Mouse (Mus musculus): ENCODE measurements at regions not wholly inside any gene's neighbourhood (a gene's known extent, or its start where the extent isn't known, plus 50 kb on each side); places are given as distances from the start of the nearest gene placed in this dataset.
"Not testable (repeated sequence)": the region's sequence is repeated elsewhere in the genome, so short reads cannot be mapped to it uniquely, and the experiment has no call there.

DNA sequence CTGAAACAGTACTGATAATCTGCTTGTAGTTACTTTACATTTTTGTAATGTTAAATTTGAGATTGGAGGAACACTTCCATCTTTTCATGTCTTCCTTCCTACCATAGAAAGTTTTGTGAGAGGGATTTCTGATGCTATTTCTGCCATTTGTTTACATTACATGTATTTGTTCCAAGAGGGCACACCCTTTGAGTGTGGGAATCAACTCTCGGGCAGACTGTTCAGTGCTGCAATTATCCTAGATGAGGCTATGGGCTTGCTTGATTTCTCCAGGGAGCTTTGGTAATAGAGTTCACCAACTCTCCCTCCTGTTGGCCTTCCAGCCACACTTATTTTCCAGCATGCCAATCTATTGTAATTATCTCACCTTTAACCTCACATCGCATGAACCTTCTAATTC lies 52.4 kb downstream of the Gm13691 start:
- no peak for DNase-seq (ENCODE audit: low spot score in 2 of 2)

DNA sequence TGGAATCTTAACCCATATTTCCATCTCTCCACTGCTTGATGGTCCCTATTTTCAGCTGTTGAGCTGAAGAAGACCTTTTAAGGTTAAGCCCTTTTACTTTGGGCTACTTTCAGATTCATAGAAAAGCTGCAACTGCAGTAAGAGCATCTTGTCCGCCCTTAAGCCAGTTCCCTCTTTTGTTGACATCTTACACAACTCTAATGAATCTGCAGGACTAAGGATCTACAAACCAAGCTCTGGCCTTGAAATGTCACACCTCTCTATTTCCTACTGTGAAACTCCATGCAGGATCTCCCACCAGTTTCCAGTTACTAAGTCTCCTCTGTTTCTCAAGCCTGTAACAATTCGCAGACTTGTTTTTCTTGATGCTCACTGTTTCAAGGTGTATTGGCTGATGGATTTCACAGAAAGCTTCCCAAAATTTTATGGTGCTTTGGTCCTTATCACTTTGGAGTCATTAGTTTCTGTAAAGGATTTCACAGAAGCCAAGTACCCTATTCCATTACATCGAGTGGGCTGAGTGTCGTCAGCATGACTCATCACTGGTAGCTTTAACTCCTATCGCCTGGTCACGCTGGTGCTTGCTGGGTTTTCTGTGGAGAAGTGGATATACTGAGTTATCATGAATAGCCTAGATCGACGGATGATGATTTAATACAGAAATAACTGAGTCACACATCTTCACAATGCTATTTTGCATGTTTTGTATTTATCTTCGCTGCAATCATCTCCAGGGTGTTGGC lies 58.2 kb downstream of the Gm13691 start:
- DNase-seq (ENCODE audit: low spot score in 2 of 2): no peak

DNA sequence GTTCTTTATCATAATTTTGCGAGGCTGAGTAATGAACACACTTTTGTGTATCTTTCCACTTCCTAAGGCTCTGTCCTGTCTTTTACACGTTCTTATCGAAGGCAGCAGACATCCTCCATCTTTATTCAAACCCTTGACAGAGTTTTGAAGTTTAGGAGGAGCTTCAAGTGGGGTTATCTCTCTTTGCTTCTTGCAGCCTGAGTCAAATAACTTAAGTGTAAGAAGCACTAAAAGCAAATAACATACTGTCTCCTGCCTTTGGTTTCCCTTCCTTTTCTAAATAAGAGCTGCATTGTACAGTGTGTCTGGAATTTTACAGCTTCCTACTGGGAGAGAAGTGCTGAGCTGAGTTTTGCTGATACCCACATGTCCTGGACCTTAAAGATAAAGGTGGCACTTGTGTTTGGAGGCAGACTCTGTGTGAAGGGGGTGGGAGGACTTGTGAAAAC lies 61.6 kb downstream of the Gm13691 start:
- no peak for DNase-seq (ENCODE audit: low spot score in 2 of 2)

GRCm38 (mm10) chr2:84059246-84059645 lies 68.9 kb downstream of the Gm13691 start:
- no peak for DNase-seq (ENCODE audit: low spot score in 2 of 2)

DNA sequence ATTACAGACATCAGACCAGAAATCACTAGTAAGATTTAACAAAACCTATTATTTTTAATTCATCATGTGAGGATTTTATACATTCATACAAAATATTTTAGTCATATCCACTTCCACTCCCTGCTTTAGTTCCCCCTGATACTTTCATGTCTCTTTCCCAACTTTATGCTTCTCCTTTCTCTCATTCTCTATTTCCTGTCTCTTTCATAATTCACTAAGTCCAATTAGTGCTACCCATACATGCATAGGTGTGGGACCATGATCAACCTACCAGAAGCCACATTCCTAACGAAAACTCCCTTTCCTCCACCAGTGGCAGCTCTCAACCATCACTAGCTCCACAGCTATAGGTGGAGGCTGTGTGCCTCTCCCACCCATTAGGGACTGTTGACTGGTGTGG lies 70.9 kb downstream of the Gm13691 start:
- DNase-seq (ENCODE audit: low spot score in 2 of 2): no peak

GRCm38 (mm10) chr2:84064371-84064770 lies 74.0 kb downstream of the Gm13691 start:
- DNase-seq (ENCODE audit: low spot score in 2 of 2): no peak

DNA sequence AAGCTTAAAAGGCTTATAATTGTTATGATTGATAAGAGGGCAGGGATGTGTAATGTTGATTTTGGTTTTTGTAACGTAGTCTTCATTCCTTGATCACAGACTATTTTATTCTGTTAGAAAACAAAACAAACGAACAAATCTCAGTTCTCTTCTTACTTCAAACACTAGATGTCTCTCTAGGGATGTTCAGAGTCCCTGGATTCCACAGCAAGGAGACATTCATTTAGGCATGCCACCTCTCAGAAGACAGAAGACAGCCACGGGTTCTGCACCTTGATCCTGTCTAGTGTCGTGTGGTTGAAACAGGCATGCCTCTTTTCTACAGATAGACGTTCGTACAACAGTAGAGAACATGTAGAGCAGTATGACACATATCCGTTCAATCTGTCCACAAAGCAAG lies 74.7 kb downstream of the Gm13691 start:
- no peak for DNase-seq (ENCODE audit: low spot score in 2 of 2)

DNA sequence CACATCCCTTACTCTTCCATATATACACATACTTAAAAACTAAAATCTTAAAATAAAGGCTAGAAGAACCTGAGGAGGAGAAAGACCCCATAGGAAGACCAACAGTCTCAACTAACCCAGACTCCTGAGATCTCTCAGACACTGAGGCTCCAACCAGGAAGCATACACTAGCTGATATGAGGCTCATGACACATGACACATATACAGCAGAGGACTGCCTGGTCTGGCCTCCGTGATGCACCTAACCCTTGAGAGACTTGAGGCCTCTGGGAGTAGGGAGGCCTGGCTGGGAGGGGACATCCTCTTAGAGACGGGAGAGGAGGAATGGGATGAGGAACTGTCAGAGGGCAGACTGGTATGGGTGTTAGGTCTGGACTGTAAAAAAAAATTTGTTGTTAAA lies 75.4 kb downstream of the Gm13691 start:
- no peak for DNase-seq (ENCODE audit: low spot score in 2 of 2)

- no peak for DNase-seq (ENCODE audit: low spot score in 2 of 2)
Measured at GRCm38 (mm10) chr2:84066151-84066693, 75.9 kb downstream of the Gm13691 start.

GRCm38 (mm10) chr2:84066785-84067526 lies 76.6 kb downstream of the Gm13691 start:
- no peak for DNase-seq (ENCODE audit: low spot score in 2 of 2)

- no peak for DNase-seq (ENCODE audit: low spot score in 2 of 2)
Measured at GRCm38 (mm10) chr2:84068617-84069016, 78.3 kb downstream of the Gm13691 start.

DNA sequence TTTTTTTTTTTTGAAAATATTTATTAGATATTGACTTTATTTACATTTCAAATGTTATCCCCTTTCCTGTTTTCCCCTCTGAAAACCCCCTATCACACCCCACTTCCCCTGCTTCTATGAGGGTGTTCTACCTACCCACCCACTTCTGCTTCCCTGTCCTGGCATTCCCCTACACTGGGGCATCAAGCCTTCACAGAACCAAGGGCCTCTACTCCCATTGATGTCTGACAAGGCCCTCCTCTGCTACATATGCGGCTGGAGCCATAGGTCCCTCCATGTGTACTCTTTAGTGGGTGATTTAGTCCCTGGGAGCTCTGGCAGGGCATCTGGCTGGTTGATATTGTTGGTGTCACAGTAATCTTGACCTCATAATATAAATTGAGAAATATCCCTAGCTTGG lies 79.1 kb downstream of the Gm13691 start:
- not testable (repeated sequence) for DNase-seq (ENCODE audit: low spot score in 2 of 2)

GRCm38 (mm10) chr2:84072881-84073583 lies 82.7 kb downstream of the Gm13691 start:
- no peak for DNase-seq (ENCODE audit: low spot score in 2 of 2)

- DNase-seq (ENCODE audit: low spot score in 2 of 2): no peak
Measured at GRCm38 (mm10) chr2:84075944-84076343, 85.6 kb downstream of the Gm13691 start.

- DNase-seq (ENCODE audit: low spot score in 2 of 2): no peak
Measured at GRCm38 (mm10) chr2:84079284-84079683, 88.9 kb downstream of the Gm13691 start.

GRCm38 (mm10) chr2:84080228-84080627 lies 89.9 kb downstream of the Gm13691 start:
- DNase-seq (ENCODE audit: low spot score in 2 of 2): no peak

- DNase-seq (ENCODE audit: low spot score in 2 of 2): no peak
Measured at GRCm38 (mm10) chr2:84094751-84095150, 104.4 kb downstream of the Gm13691 start.

- no peak for DNase-seq (ENCODE audit: low spot score in 2 of 2)
Measured at GRCm38 (mm10) chr2:84098746-84099145, 108.4 kb downstream of the Gm13691 start.

DNA sequence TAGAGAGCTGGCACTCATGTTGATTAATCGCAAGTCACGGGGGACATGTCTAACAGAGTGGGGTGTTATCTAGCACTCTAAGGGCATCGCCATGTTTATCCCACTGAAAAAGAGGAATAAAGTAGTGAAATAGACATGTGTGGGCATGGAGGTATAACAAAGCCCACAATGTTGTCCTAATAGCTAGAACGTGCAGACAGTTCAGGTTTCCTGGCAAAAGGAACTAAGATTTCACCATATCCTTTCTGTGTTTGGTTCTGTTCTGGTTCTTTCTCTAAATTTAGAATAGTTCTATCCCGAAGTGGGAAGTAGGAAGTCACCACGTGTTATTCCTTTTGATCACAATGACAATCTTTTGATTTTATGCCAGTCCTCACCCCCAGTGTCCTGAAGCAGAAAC lies 123.2 kb downstream of the Gm13691 start:
- DNase-seq (ENCODE audit: low spot score in 2 of 2): no peak

DNA sequence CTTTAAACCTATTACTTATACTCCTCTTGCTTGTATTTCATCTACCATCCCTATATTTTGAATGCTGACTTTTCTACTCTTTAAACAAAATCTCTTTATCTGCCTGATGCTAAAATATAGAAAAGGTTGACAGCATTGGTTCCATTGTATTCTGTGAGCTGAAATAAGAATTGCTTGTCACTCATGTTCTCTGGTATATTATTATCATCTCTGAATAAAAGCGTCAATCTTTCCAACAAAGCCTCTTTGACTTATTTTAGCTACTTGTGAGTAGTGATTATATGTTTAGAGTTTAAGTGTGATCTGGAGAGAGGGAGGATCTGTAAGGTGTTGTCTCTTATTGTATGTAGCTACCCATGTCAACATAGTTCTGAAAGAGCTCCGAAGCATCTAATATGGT lies 129.5 kb downstream of the Gm13691 start:
- no peak for DNase-seq (ENCODE audit: low spot score in 2 of 2)

GRCm38 (mm10) chr2:84127586-84127985 lies 137.2 kb downstream of the Gm13691 start:
- DNase-seq (ENCODE audit: low spot score in 2 of 2): no peak

GRCm38 (mm10) chr2:84161742-84162141 lies 171.4 kb downstream of the Gm13691 start:
- DNase-seq (ENCODE audit: low spot score in 2 of 2): no peak

Data from urinary bladder, postnatal 4 days (tissue).